Mouse (Mus musculus) hindbrain, embryonic 16.5 days (tissue): ENCODE data around the gene Fance. TPM values are rescaled to one million over a fixed set of nuclear protein-coding genes. Genes with fewer than 3 reads are reported as not detected.

Experiments used
- ATAC-seq: fragments of 200-750 bp; cut with Nextera tagmentation; 2 replicates; pipeline ENCODE4 v1.8.0; 2017; ENCODE audit warnings: moderate TSS enrichment, moderate library complexity
- H3K27ac ChIP-seq: fragments of 300-500 bp; sonication (generic); 2 replicates; pipeline ENCODE4 v1.5.1; 2014; ENCODE audit warnings: low read depth, mild to moderate bottlenecking, control low read depth, low read length, moderate library complexity
- H3K27me3 ChIP-seq: fragments of 300-500 bp; sonication (generic); replicated peaks from 2 replicates; pipeline ENCODE4 v1.6.1; 2014; ENCODE audit warnings: low read length; ENCODE audit not compliant: control insufficient read depth, insufficient read depth
- H3K36me3 ChIP-seq: fragments of 300-500 bp; sonication (generic); 2 replicates; pipeline ENCODE4 v1.6.1; 2014; ENCODE audit warnings: mild to moderate bottlenecking, low read length, moderate library complexity, mixed read lengths; ENCODE audit not compliant: control insufficient read depth, insufficient read depth
- H3K4me1 ChIP-seq: fragments of 300-500 bp; sonication (generic); 2 replicates; pipeline ENCODE4 v1.6.1; 2014; ENCODE audit warnings: low read depth, low read length; ENCODE audit not compliant: control insufficient read depth, insufficient read depth
- H3K4me2 ChIP-seq: fragments of 300-500 bp; sonication (generic); 2 replicates; pipeline ENCODE4 v1.6.1; 2014; ENCODE audit warnings: mild to moderate bottlenecking, low read length, control low read depth, moderate library complexity
- H3K4me3 ChIP-seq: fragments of 300-500 bp; sonication (generic); 2 replicates; pipeline ENCODE4 v1.5.1; 2014; ENCODE audit warnings: mild to moderate bottlenecking, low read length, control low read depth, moderate library complexity
- H3K9ac ChIP-seq: fragments of 300-500 bp; sonication (generic); 2 replicates; pipeline ENCODE4 v1.6.1; 2014; ENCODE audit warnings: low read depth, mild to moderate bottlenecking, control low read depth, low read length, moderate library complexity
- H3K9me3 ChIP-seq: fragments of 300-500 bp; sonication (generic); 2 replicates; pipeline ENCODE4 v1.6.1; 2014; ENCODE audit warnings: mild to moderate bottlenecking, low read length, moderate library complexity; ENCODE audit not compliant: control insufficient read depth
- WGBS: fragments of 180-500 bp; shearing (Covaris S2); extraction: QIAGEN DNeasy Blood & Tissue Kit; methylation state at CpG from one replicate; pipeline ENCODE4 v1.1.7; 2014; 5-methylcytosine and 5-hydroxymethylcytosine counted together
- polyA plus RNA-seq: library from polyadenylated mRNA; unstranded; fragments of >200 nt; fragmentation: Nextera tagmentation; extraction: Ambion mirVana; gene quantifications from 2 replicates; pipeline ENCODE4 v1.2.1, GENCODE M21; 2015

The Fance gene
- polyA plus RNA-seq, 1 experiment from 2014 or later, result 25.0 TPM

- H3K9ac ChIP-seq, result no peak overlapping the region
- no peak overlapping the region; the same call in 1 of the 2 replicates for H3K4me2 ChIP-seq
- peaks cover 10% of the 10 kb centered on the region for H3K4me1 ChIP-seq
- H3K4me3 ChIP-seq, result no peak overlapping the region
- no peak for ATAC-seq
- H3K36me3 ChIP-seq, result peaks cover 9% of the 10 kb centered on the region
- no peak overlapping the region for H3K27ac ChIP-seq
- 64% methylated on average over 30 of the region's 31 CpGs for WGBS
- H3K27me3 ChIP-seq, result no peaks in the 10 kb centered on the region
- H3K9me3 ChIP-seq, result no peaks in the 10 kb centered on the region
Observed at GRCm38 (mm10) chr17:28332915-28333546, 19.7 kb downstream of the Fance start.

- H3K27me3 ChIP-seq, result no peaks in the 10 kb centered on the region
- H3K4me1 ChIP-seq, result no peaks in the 10 kb centered on the region
- no peak overlapping the region for H3K4me2 ChIP-seq
- H3K27ac ChIP-seq, result no peak overlapping the region
- H3K36me3 ChIP-seq, result peaks cover 9% of the 10 kb centered on the region
- no peak overlapping the region for H3K9ac ChIP-seq
- H3K4me3 ChIP-seq, result no peak overlapping the region
- H3K9me3 ChIP-seq, result no peaks in the 10 kb centered on the region
- 74% methylated on average over 10 of the region's 10 CpGs for WGBS
- ATAC-seq, result no peak
Observed at GRCm38 (mm10) chr17:28335267-28335666, 21.9 kb downstream of the Fance start.

- 89% methylated on average over 7 of the region's 7 CpGs for WGBS
- Histone ChIP-seq H3K4me3 (no peak overlapping the region), H3K9ac (no peak overlapping the region), H3K27ac (no peak overlapping the region), H3K36me3 (no peaks in the 10 kb centered on the region), H3K9me3 (no peaks in the 10 kb centered on the region), H3K27me3 (no peaks in the 10 kb centered on the region), H3K4me1 (peaks cover 9% of the 10 kb centered on the region), H3K4me2 (no peak overlapping the region)
- no peak for ATAC-seq
Observed at GRCm38 (mm10) chr17:28337547-28337946, 24.2 kb downstream of the Fance start.

- peaks cover 13% of the 10 kb centered on the region for H3K4me1 ChIP-seq
- no peaks in the 10 kb centered on the region; the same call in 1 of the 2 replicates for H3K27me3 ChIP-seq
- peak overlapping the region; percentile 57; the same call in 1 of the 2 replicates for H3K9ac ChIP-seq
- no peaks in the 10 kb centered on the region for H3K9me3 ChIP-seq
- peak overlapping the region; percentile 54 for H3K4me2 ChIP-seq
- no peaks in the 10 kb centered on the region for H3K36me3 ChIP-seq
- H3K4me3 ChIP-seq, result no peak overlapping the region
- H3K27ac ChIP-seq, result no peak overlapping the region
- no peak for ATAC-seq
- 77% methylated on average over 7 of the region's 7 CpGs for WGBS
Observed at GRCm38 (mm10) chr17:28340578-28340977, 27.3 kb downstream of the Fance start.

GRCm38 (mm10) chr17:28341091-28341490, 27.8 kb downstream of the Fance start:
- no peaks in the 10 kb centered on the region for H3K36me3 ChIP-seq
- H3K27ac ChIP-seq, result no peak overlapping the region
- H3K4me2 ChIP-seq, result peak overlapping the region; percentile 54
- H3K9me3 ChIP-seq, result no peaks in the 10 kb centered on the region
- 4% methylated on average over 26 of the region's 26 CpGs for WGBS
- H3K9ac ChIP-seq, result peak overlapping the region; percentile 57
- peaks cover 18% of the 10 kb centered on the region for H3K4me1 ChIP-seq
- no peaks in the 10 kb centered on the region; the same call in 1 of the 2 replicates for H3K27me3 ChIP-seq
- peak overlapping the region; percentile 29 for H3K4me3 ChIP-seq
- ATAC-seq, result peak; percentile 77

GRCm38 (mm10) chr17:28344050-28344607, 30.8 kb downstream of the Fance start:
- no peak overlapping the region for H3K4me2 ChIP-seq
- WGBS, result 43% methylated on average over 4 of the region's 4 CpGs
- ATAC-seq, result no peak
- no peak overlapping the region for H3K9ac ChIP-seq
- H3K9me3 ChIP-seq, result no peaks in the 10 kb centered on the region
- H3K27me3 ChIP-seq, result peaks cover 3% of the 10 kb centered on the region; the same call in 1 of the 2 replicates
- no peaks in the 10 kb centered on the region for H3K36me3 ChIP-seq
- H3K27ac ChIP-seq, result no peak overlapping the region
- peaks cover 18% of the 10 kb centered on the region for H3K4me1 ChIP-seq
- H3K4me3 ChIP-seq, result no peak overlapping the region

- 71% methylated on average over 3 of the region's 3 CpGs for WGBS
- Histone ChIP-seq H3K4me1 (peaks cover 18% of the 10 kb centered on the region), H3K4me2 (no peak overlapping the region), H3K9ac (no peak overlapping the region), H3K27ac (no peak overlapping the region), H3K27me3 (peaks cover 4% of the 10 kb centered on the region; the same call in 1 of the 2 replicates), H3K9me3 (no peaks in the 10 kb centered on the region), H3K36me3 (no peaks in the 10 kb centered on the region), H3K4me3 (no peak overlapping the region)
- ATAC-seq, result no peak
Observed at GRCm38 (mm10) chr17:28344670-28345069, 31.4 kb downstream of the Fance start.

GRCm38 (mm10) chr17:28345271-28345721, 32.0 kb downstream of the Fance start:
- Histone ChIP-seq H3K27me3 (peaks cover 4% of the 10 kb centered on the region; the same call in 1 of the 2 replicates), H3K36me3 (no peaks in the 10 kb centered on the region), H3K9me3 (no peaks in the 10 kb centered on the region), H3K4me2 (no peak overlapping the region), H3K4me1 (peaks cover 25% of the 10 kb centered on the region), H3K27ac (no peak overlapping the region), H3K4me3 (no peak overlapping the region), H3K9ac (no peak overlapping the region)
- no peak for ATAC-seq
- 13% methylated on average over 7 of the region's 8 CpGs for WGBS

- 12% methylated on average over 9 of the region's 10 CpGs for WGBS
- ATAC-seq, result no peak
- Histone ChIP-seq H3K36me3 (no peaks in the 10 kb centered on the region), H3K9me3 (no peaks in the 10 kb centered on the region), H3K4me3 (no peak overlapping the region), H3K4me2 (no peak overlapping the region), H3K4me1 (peaks cover 24% of the 10 kb centered on the region), H3K27ac (no peak overlapping the region), H3K9ac (no peak overlapping the region), H3K27me3 (peaks cover 4% of the 10 kb centered on the region; the same call in 1 of the 2 replicates)
Observed at GRCm38 (mm10) chr17:28345882-28346281, 32.6 kb downstream of the Fance start.
